Mouse (Mus musculus): ENCODE results near the gene Kcnb1.

Gene Kcnb1

GRCm38 (mm10) chr2:167230554-167230953, 40.6 kb upstream of the Kcnb1 start:
- H3K36me3 ChIP-seq (ENCODE audit: insufficient read depth, low read length), result no peaks in the 10 kb centered on the region
- H3K4me1 ChIP-seq (replicated peaks; ENCODE audit: low read depth, low read length), result peaks cover 61% of the 10 kb centered on the region
- TF ChIP-seq CTCF (conservative IDR thresholded peaks at IDR 0.05; ENCODE audit: low read length) (no peak), NANOG (IDR thresholded peaks at IDR 0.05; ENCODE audit: borderline replicate concordance, low read length) (no peak), POU5F1 (IDR thresholded peaks at IDR 0.05; ENCODE audit: borderline replicate concordance, low read length) (no peak)
- H3K9me3 ChIP-seq (ENCODE audit: low read length), result no peaks in the 10 kb centered on the region
- no peaks in the 10 kb centered on the region for H3K27me3 ChIP-seq (ENCODE audit: insufficient read depth, low read length)
- peak overlapping the region; percentile 61 for H3K4me3 ChIP-seq (replicated peaks; ENCODE audit: low read length)

DNA sequence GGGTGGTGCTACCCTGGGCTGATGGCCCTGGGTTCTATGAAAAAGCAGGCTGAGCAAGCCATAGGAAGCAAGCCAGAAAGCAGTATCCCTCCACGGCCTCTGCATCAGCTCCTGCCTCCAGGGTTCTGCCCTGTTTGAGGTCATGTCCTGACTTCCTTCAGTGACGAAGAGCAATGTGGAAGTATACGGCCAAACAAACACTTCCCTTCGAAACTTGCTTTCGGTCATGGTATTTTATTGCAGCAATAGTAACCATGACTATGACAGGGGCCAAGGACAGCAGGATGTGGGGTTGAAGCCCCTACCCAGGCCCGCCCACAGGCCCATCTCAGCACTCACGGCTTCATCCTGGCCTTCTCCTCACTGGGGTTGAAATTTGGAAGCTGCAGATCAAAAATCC, 35.0 kb upstream of the Kcnb1 start:
- Histone ChIP-seq H3K9me3 (ENCODE audit: low read length) (no peaks in the 10 kb centered on the region), H3K4me3 (replicated peaks; ENCODE audit: low read length) (no peak overlapping the region), H3K4me1 (replicated peaks; ENCODE audit: low read depth, low read length) (peaks cover 40% of the 10 kb centered on the region), H3K27me3 (ENCODE audit: insufficient read depth, low read length) (no peaks in the 10 kb centered on the region), H3K36me3 (ENCODE audit: insufficient read depth, low read length) (peaks cover 21% of the 10 kb centered on the region)
- TF ChIP-seq CTCF (conservative IDR thresholded peaks at IDR 0.05; ENCODE audit: low read length), result no peak

- TF ChIP-seq CTCF (conservative IDR thresholded peaks at IDR 0.05; ENCODE audit: low read length) (no peak), POU5F1 (IDR thresholded peaks at IDR 0.05; ENCODE audit: borderline replicate concordance, low read length) (no peak), NANOG (IDR thresholded peaks at IDR 0.05; ENCODE audit: borderline replicate concordance, low read length) (no peak)
- H3K27me3 ChIP-seq (ENCODE audit: insufficient read depth, low read length), result no peaks in the 10 kb centered on the region
- peaks cover 40% of the 10 kb centered on the region for H3K4me1 ChIP-seq (replicated peaks; ENCODE audit: low read depth, low read length)
- no peaks in the 10 kb centered on the region for H3K9me3 ChIP-seq (ENCODE audit: low read length)
- peaks cover 23% of the 10 kb centered on the region for H3K36me3 ChIP-seq (ENCODE audit: insufficient read depth, low read length)
- H3K4me3 ChIP-seq (replicated peaks; ENCODE audit: low read length), result no peak overlapping the region
Measured at GRCm38 (mm10) chr2:167224194-167224593, 34.2 kb upstream of the Kcnb1 start.

DNA sequence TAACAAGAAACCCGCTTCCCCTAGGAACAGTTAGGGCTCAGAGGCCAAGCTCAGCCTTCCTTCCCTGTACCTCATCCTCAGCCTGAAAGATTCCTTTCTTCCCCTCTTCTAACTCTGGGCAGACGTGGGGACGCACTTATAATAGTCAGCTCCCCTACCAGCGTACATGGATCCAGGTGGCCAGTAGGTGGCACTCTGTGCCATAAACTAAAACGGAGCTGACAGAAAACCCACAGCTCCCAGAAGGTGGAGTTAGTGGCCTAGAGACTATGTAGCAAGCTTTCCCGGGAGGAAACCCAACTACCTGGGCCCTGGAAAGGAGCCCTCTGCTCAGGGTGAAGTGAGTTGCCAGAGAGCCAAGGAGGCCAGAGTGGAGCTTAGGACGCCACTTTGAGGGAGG, 32.2 kb upstream of the Kcnb1 start:
- Histone ChIP-seq H3K27me3 (ENCODE audit: insufficient read depth, low read length) (no peaks in the 10 kb centered on the region), H3K36me3 (ENCODE audit: insufficient read depth, low read length) (peaks cover 38% of the 10 kb centered on the region), H3K4me1 (replicated peaks; ENCODE audit: low read depth, low read length) (peaks cover 45% of the 10 kb centered on the region), H3K4me3 (replicated peaks; ENCODE audit: low read length) (peak overlapping the region; percentile 84), H3K9me3 (ENCODE audit: low read length) (no peaks in the 10 kb centered on the region)
- TF ChIP-seq POU5F1 (IDR thresholded peaks at IDR 0.05; ENCODE audit: borderline replicate concordance, low read length) (no peak), NANOG (IDR thresholded peaks at IDR 0.05; ENCODE audit: borderline replicate concordance, low read length) (no peak), CTCF (conservative IDR thresholded peaks at IDR 0.05; ENCODE audit: low read length) (peak; percentile 80)

DNA sequence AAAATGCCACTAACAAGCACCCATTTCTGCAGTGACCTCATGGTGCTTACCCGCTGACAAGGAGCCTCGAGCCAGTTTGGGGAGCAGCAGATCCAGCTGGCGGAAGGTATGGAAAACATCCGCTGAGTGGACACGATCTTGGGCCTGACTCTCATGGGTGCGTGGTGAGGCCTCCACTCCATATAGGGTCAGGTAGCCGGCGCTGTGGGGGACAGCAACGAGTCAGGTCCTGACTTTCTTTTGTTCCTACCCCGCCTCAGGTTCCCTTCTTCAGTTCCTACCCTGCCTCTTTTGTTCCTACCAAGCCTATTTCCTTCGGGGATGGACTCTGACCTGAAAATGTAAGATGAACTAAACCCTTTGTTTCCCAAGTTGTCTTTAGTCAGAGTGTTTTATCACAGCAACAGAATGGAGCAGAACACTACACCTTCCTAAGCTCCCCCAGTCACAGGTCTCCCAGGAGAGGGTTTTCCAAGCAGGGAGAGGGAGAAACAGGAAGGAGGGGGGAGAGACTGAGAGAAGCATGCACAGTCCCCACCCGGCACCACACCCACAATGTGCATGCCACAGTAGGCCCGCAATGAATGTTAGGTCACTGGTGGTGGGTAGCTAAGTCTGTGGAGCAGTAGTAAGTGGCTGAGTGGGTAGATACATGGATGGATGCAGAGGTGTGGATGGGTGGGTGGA, 31.3 kb upstream of the Kcnb1 start:
- Histone ChIP-seq H3K36me3 (ENCODE audit: insufficient read depth, low read length) (peaks cover 47% of the 10 kb centered on the region), H3K9me3 (ENCODE audit: low read length) (no peaks in the 10 kb centered on the region), H3K27me3 (ENCODE audit: insufficient read depth, low read length) (no peaks in the 10 kb centered on the region), H3K4me3 (replicated peaks; ENCODE audit: low read length) (peak overlapping the region; percentile 84), H3K4me1 (replicated peaks; ENCODE audit: low read depth, low read length) (peaks cover 45% of the 10 kb centered on the region)
- TF ChIP-seq POU5F1 (IDR thresholded peaks at IDR 0.05; ENCODE audit: borderline replicate concordance, low read length), result no peak
- TF ChIP-seq CTCF (conservative IDR thresholded peaks at IDR 0.05; ENCODE audit: low read length), result no peak
- no peak for TF ChIP-seq NANOG (IDR thresholded peaks at IDR 0.05; ENCODE audit: borderline replicate concordance, low read length)

- Histone ChIP-seq H3K4me3 (replicated peaks; ENCODE audit: low read length) (peak overlapping the region; percentile 84), H3K4me1 (replicated peaks; ENCODE audit: low read depth, low read length) (peaks cover 47% of the 10 kb centered on the region), H3K36me3 (ENCODE audit: insufficient read depth, low read length) (peaks cover 52% of the 10 kb centered on the region), H3K27me3 (ENCODE audit: insufficient read depth, low read length) (no peaks in the 10 kb centered on the region), H3K9me3 (ENCODE audit: low read length) (no peaks in the 10 kb centered on the region)
- TF ChIP-seq CTCF (conservative IDR thresholded peaks at IDR 0.05; ENCODE audit: low read length) (no peak), NANOG (IDR thresholded peaks at IDR 0.05; ENCODE audit: borderline replicate concordance, low read length) (no peak)
Measured at GRCm38 (mm10) chr2:167220736-167221135, 30.8 kb upstream of the Kcnb1 start.

DNA sequence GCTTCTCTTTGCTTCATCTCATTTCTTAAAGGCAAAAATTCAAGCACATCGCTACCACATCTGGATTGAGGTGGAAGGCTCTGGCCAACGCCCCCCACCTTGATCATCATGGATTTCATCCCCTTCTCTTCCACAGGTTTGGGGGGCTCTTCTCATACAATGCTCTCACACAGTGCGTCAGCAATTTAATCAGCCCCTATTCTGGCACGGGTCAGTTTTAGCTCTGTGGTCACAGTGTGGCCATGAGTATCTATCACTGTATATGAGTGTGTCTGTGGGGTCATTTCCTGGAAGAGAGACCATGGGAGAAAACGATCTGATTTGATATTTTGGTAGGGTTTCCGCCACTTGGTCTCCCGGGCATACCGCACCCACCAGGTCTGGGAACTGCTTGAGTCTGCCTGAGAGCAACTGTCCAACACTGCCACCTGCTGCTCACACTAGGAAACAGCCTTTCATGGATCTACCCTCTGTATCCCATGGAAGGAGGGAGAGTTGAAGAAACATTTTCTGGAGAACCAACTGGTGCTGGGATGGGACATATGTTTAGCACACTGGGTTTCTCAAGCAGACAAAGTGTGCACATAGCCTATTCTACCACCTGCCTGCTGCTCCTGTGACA, 29.3 kb upstream of the Kcnb1 start:
- Histone ChIP-seq H3K4me3 (replicated peaks; ENCODE audit: low read length) (no peak overlapping the region; the same call in 1 of the 2 replicates), H3K9me3 (ENCODE audit: low read length) (no peaks in the 10 kb centered on the region), H3K36me3 (ENCODE audit: insufficient read depth, low read length) (peaks cover 61% of the 10 kb centered on the region), H3K4me1 (replicated peaks; ENCODE audit: low read depth, low read length) (peaks cover 59% of the 10 kb centered on the region), H3K27me3 (ENCODE audit: insufficient read depth, low read length) (no peaks in the 10 kb centered on the region)
- TF ChIP-seq NANOG (IDR thresholded peaks at IDR 0.05; ENCODE audit: borderline replicate concordance, low read length) (no peak), CTCF (conservative IDR thresholded peaks at IDR 0.05; ENCODE audit: low read length) (peak; percentile 83), POU5F1 (IDR thresholded peaks at IDR 0.05; ENCODE audit: borderline replicate concordance, low read length) (no peak)

GRCm38 (mm10) chr2:167213666-167214065, 23.7 kb upstream of the Kcnb1 start:
- TF ChIP-seq POU5F1 (IDR thresholded peaks at IDR 0.05; ENCODE audit: borderline replicate concordance, low read length), result no peak
- H3K27me3 ChIP-seq (ENCODE audit: insufficient read depth, low read length), result no peaks in the 10 kb centered on the region
- H3K4me3 ChIP-seq (replicated peaks; ENCODE audit: low read length), result no peak overlapping the region
- H3K36me3 ChIP-seq (ENCODE audit: insufficient read depth, low read length), result peaks cover 69% of the 10 kb centered on the region
- peaks cover 61% of the 10 kb centered on the region for H3K4me1 ChIP-seq (replicated peaks; ENCODE audit: low read depth, low read length)
- H3K9me3 ChIP-seq (ENCODE audit: low read length), result no peaks in the 10 kb centered on the region

DNA sequence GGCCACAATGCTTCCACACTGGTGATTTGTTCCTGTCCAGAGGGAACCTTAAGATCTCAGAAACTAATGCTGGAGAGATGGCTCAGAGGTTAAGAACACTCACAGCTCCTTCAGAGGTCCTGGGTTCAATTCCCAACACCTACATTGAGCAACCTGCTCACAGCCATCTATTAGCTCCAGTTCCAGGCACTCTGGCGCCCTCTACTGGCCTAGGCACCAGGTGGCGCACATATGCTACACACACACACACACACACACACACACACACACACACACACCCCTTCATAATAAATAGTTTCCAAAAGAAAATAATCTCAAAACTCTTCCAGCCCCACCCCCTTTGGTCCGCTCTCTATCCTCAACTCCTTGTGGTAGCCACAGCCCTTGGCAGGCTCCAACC, 23.1 kb upstream of the Kcnb1 start:
- no peak overlapping the region for H3K4me3 ChIP-seq (replicated peaks; ENCODE audit: low read length)
- no peaks in the 10 kb centered on the region for H3K9me3 ChIP-seq (ENCODE audit: low read length)
- peaks cover 68% of the 10 kb centered on the region for H3K36me3 ChIP-seq (ENCODE audit: insufficient read depth, low read length)
- TF ChIP-seq NANOG (IDR thresholded peaks at IDR 0.05; ENCODE audit: borderline replicate concordance, low read length) (no peak), CTCF (conservative IDR thresholded peaks at IDR 0.05; ENCODE audit: low read length) (peak; percentile 63)
- H3K27me3 ChIP-seq (ENCODE audit: insufficient read depth, low read length), result no peaks in the 10 kb centered on the region
- H3K4me1 ChIP-seq (replicated peaks; ENCODE audit: low read depth, low read length), result peaks cover 57% of the 10 kb centered on the region
